Mouse (Mus musculus): ENCODE results near the gene Tbl1xr1. TPM values are rescaled to one million over a fixed set of nuclear protein-coding genes. Genes with fewer than 3 reads are reported as not detected.

Gene Tbl1xr1
- polyA plus RNA-seq, 1 experiment from 2014 or later: 19.7 TPM

DNA sequence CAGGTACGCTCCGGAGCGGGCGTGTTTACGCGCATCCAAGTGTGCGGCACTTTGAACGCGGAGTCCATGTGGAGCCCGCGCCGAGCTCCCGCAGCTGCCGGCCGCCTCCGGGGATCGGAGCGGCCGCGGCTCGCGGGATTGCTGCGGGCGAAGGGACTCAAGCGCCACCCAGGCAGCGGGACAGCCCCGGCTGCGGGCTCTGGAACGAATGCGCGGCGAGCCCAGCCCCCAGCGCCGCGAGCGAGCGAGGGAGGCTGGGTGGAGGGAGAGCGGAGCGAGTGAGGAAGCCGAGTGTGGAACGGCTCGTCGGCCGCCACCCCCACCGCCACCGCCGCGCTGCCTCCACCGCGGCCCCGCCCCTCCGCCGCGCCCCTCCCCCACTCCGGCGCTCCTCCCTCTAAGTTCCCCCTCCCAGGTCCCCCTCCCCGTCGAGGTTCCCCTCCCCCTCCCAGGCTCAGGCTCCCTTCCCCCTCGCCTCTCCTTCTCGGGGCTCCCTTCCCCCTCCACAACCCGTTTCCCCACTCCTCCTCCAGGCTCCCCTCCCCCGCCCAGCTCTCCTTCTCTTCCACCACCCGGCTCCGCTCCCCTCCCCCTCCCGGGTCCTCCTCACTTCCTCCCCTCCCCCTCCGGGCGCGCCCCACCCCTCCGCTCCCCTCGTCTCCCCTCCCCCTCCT is 428 bp upstream of the Tbl1xr1 start:
- WGBS: 1% methylated on average over 60 of the region's 70 CpGs
- H3K4me1 ChIP-seq (replicated peaks): peaks cover 32% of the 10 kb centered on the region
- H3K4me3 ChIP-seq: peak overlapping the region; percentile 90
- no peaks in the 10 kb centered on the region for H3K9me3 ChIP-seq
- H3K27ac ChIP-seq: peak overlapping the region; percentile 100
- no peaks in the 10 kb centered on the region for H3K27me3 ChIP-seq (ENCODE audit: insufficient read depth, poor library complexity, severe bottlenecking)
- DNase-seq (ENCODE audit: low spot score): peak; percentile 94
- peaks cover 9% of the 10 kb centered on the region for H3K36me3 ChIP-seq

- Histone ChIP-seq H3K36me3 (peaks cover 16% of the 10 kb centered on the region), H3K4me3 (peak overlapping the region; percentile 90), H3K27ac (peak overlapping the region; percentile 100), H3K27me3 (ENCODE audit: insufficient read depth, poor library complexity, severe bottlenecking) (no peaks in the 10 kb centered on the region), H3K4me1 (replicated peaks) (peaks cover 36% of the 10 kb centered on the region), H3K9me3 (no peaks in the 10 kb centered on the region)
- peak; percentile 60 for DNase-seq (ENCODE audit: low spot score)
- WGBS: 1% methylated on average over 64 of the region's 64 CpGs
Measured at GRCm38 (mm10) chr3:22076936-22077656, 644 bp downstream of the Tbl1xr1 start.

DNA sequence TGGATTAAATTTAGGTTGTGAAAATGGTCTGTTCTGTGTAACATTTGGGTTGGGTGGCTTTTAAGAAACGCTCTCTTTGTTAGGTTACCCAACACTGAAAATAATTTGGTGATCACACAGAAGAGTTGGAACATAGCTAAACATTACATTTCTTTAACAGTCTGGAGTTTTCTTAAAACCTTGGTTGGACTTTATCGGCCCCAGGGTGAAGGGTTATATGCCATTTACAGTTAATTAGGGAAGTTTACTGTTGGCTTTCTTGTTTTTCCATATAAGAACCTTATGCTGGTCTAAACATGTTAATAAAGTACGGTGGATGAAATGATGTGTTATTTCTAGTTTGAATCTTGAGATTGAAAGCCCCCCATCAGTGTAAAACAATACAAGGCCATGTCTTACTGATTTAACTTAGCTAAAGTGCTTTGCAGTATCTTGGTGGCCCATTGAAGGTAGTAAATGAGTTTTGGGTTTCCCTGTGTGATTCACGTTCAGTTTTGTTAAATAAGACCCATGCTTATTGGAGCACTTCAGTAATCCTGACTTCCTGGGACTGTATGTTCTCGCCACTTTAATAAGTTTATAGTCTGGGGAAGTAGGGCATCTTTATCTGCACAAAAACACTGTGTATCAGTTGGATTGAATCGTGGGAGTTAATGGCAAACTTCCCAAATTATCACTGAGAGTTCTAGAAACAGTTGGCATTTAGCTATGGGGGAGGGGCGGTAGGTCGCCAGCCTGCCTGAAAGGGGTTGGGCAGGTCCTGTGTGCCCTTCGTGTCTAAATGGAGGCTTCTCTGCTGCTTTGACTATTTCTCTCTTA is 1.4 kb downstream of the Tbl1xr1 start:
- Histone ChIP-seq H3K27me3 (ENCODE audit: insufficient read depth, poor library complexity, severe bottlenecking) (no peaks in the 10 kb centered on the region), H3K9me3 (no peaks in the 10 kb centered on the region), H3K36me3 (peaks cover 16% of the 10 kb centered on the region), H3K4me1 (replicated peaks) (peaks cover 36% of the 10 kb centered on the region), H3K4me3 (peak overlapping the region; percentile 90), H3K27ac (peak overlapping the region; percentile 100)
- peak; percentile 26 for DNase-seq (ENCODE audit: low spot score)
- 5% methylated on average over 9 of the region's 9 CpGs for WGBS

DNA sequence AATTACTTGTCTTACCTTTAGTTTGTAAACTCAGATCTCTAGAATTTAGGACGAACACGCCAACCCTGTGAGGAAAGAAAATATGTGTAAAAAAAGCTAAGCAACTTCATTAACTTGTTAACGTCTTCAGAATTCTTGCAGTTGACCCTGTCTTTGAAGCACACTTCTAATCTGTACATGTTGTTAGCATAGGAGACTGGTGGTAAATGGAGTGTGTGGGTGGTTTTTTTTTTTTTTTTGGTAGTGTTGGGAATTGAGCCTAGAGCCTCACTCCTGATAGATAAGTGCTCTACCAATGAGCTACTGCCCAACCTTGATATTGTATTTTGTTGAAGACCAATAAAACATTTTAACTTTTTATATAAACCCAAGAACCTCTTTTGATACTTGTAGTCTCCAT is 2.1 kb downstream of the Tbl1xr1 start:
- H3K36me3 ChIP-seq: peaks cover 16% of the 10 kb centered on the region
- WGBS: 58% methylated on average over 3 of the region's 3 CpGs
- H3K27ac ChIP-seq: no peak overlapping the region
- peak overlapping the region; percentile 90 for H3K4me3 ChIP-seq
- H3K4me1 ChIP-seq (replicated peaks): peaks cover 36% of the 10 kb centered on the region
- DNase-seq (ENCODE audit: low spot score): no peak
- no peaks in the 10 kb centered on the region for H3K27me3 ChIP-seq (ENCODE audit: insufficient read depth, poor library complexity, severe bottlenecking)
- no peaks in the 10 kb centered on the region for H3K9me3 ChIP-seq

DNA sequence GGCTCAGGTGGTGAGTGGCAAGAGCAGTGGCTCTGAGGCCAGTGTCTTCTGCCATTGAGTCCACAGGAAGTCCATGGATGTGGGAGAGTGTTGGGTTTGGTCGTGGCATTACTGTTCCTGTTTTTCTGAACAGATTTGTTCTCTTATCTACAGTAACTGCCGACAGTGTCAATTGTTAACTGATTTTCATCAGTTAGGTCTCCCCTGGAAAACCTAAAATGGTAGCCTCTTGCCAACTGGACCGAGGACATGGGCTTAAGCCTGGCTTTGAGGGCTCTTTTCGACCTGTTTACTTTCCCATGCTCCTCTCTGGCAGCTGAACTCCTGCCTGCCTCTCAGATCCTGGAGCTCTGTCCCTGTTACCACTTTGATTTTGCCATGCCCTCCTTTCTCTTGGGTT is 5.4 kb downstream of the Tbl1xr1 start:
- Histone ChIP-seq H3K9me3 (0 out of 2 replicates have a peak, but pooled peaks cover 3% of the 10 kb centered on the region), H3K27ac (no peak overlapping the region), H3K4me3 (no peak overlapping the region), H3K36me3 (peaks cover 25% of the 10 kb centered on the region), H3K4me1 (replicated peaks) (peaks cover 30% of the 10 kb centered on the region), H3K27me3 (ENCODE audit: insufficient read depth, poor library complexity, severe bottlenecking) (no peaks in the 10 kb centered on the region)
- no peak for DNase-seq (ENCODE audit: low spot score)
- WGBS: 87% methylated on average over 4 of the region's 4 CpGs

GRCm38 (mm10) chr3:22082823-22083222 is 6.4 kb downstream of the Tbl1xr1 start:
- 95% methylated on average over 4 of the region's 4 CpGs for WGBS
- no peaks in the 10 kb centered on the region for H3K27me3 ChIP-seq (ENCODE audit: insufficient read depth, poor library complexity, severe bottlenecking)
- 0 out of 2 replicates have a peak, but pooled peaks cover 3% of the 10 kb centered on the region for H3K9me3 ChIP-seq
- DNase-seq (ENCODE audit: low spot score): no peak
- peaks cover 25% of the 10 kb centered on the region for H3K36me3 ChIP-seq
- peaks cover 27% of the 10 kb centered on the region for H3K4me1 ChIP-seq (replicated peaks)
- H3K27ac ChIP-seq: no peak overlapping the region
- no peak overlapping the region for H3K4me3 ChIP-seq

DNA sequence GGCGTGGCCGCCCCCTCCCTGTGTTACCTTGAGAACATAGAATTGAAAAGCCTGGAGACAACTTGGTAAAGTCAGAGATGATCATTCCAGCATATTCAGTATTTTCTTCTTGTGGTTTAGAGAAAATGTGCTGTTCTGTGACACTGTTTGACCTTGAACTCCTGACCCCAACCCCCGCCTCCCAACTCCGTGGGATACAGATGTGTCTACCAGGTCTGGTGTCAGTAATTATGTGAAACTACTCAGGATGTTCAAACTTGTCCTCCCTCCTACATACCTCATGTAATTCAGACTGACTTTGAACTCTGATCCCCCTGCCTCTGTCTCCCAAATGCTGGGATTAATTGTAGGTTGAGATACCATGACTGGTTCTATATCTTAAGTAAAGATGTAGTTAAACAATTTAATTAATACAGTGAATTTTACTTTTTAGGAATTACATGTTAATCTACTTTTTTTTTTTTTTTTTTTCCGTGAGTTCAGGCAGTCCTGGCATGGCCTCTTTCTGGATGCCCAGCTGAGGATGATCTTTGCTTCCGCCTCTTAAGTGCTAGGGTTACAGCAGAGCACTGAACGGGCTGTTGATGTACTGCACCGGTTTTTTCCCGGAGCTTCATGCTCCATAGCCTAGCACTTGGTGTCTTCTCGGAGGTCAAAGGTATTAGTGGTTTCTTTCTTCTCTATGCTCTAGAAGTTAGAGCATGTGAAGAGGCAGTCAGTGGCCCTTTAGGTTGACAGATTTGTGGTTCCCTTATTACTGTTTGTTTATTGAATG is 8.0 kb downstream of the Tbl1xr1 start:
- Histone ChIP-seq H3K27me3 (ENCODE audit: insufficient read depth, poor library complexity, severe bottlenecking) (no peaks in the 10 kb centered on the region), H3K4me1 (replicated peaks) (peaks cover 12% of the 10 kb centered on the region), H3K9me3 (0 out of 2 replicates have a peak, but pooled peaks cover 3% of the 10 kb centered on the region), H3K36me3 (peaks cover 24% of the 10 kb centered on the region), H3K4me3 (no peak overlapping the region), H3K27ac (no peak overlapping the region)
- WGBS: 83% methylated on average over 10 of the region's 10 CpGs
- no peak for DNase-seq (ENCODE audit: low spot score)

GRCm38 (mm10) chr3:22089825-22090224 is 13.4 kb downstream of the Tbl1xr1 start:
- Histone ChIP-seq H3K27me3 (ENCODE audit: insufficient read depth, poor library complexity, severe bottlenecking) (no peaks in the 10 kb centered on the region), H3K4me3 (no peak overlapping the region), H3K27ac (no peak overlapping the region), H3K9me3 (no peaks in the 10 kb centered on the region), H3K36me3 (peaks cover 23% of the 10 kb centered on the region), H3K4me1 (replicated peaks) (0 out of 2 replicates have a peak, but pooled peaks cover 9% of the 10 kb centered on the region)
- WGBS: 84% methylated on average over 3 of the region's 3 CpGs
- DNase-seq (ENCODE audit: low spot score): no peak

- 0 out of 2 replicates have a peak, but pooled peaks cover 9% of the 10 kb centered on the region for H3K4me1 ChIP-seq (replicated peaks)
- WGBS: 86% methylated on average over 8 of the region's 8 CpGs
Measured at GRCm38 (mm10) chr3:22090431-22091265, 14.2 kb downstream of the Tbl1xr1 start.

GRCm38 (mm10) chr3:22091266-22091550 is 14.8 kb downstream of the Tbl1xr1 start:
- Histone ChIP-seq H3K4me3 (no peak overlapping the region), H3K4me1 (replicated peaks) (0 out of 2 replicates have a peak, but pooled peaks cover 9% of the 10 kb centered on the region), H3K27me3 (ENCODE audit: insufficient read depth, poor library complexity, severe bottlenecking) (no peaks in the 10 kb centered on the region), H3K27ac (no peak overlapping the region), H3K9me3 (no peaks in the 10 kb centered on the region), H3K36me3 (peaks cover 20% of the 10 kb centered on the region)
- no peak for DNase-seq (ENCODE audit: low spot score)
- 81% methylated on average over 3 of the region's 3 CpGs for WGBS

More at GRCm38 (mm10) chr3:22090431-22091265, 14.2 kb downstream of the Tbl1xr1 start:
- Histone ChIP-seq H3K9me3 (no peaks in the 10 kb centered on the region), H3K4me3 (no peak overlapping the region), H3K27me3 (ENCODE audit: insufficient read depth, poor library complexity, severe bottlenecking) (no peaks in the 10 kb centered on the region), H3K27ac (no peak overlapping the region), H3K36me3 (peaks cover 20% of the 10 kb centered on the region)
- DNase-seq (ENCODE audit: low spot score): no peak

DNA sequence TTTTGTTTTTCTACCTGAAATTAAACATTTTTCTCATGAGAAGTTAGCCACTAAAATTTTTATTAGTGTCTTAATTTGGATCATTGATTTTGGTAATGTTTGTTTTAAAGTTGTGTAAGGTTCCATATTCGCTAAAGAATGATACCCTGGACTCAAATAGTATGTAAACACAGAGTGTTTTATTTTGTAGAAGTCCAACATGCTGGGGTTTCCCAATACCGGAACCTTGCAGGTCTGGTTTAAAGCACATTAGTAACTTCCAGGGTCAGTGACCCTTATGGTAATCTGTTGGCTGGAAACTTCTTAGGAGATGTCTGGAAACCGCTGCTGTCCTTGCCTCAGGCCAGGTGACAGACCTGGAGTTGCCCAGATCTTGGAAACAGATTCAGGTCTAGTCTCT is 15.2 kb downstream of the Tbl1xr1 start:
- peaks cover 22% of the 10 kb centered on the region for H3K36me3 ChIP-seq
- no peak for DNase-seq (ENCODE audit: low spot score)
- H3K27ac ChIP-seq: no peak overlapping the region
- no peaks in the 10 kb centered on the region for H3K9me3 ChIP-seq
- no peak overlapping the region for H3K4me3 ChIP-seq
- 90% methylated on average over 3 of the region's 3 CpGs for WGBS
- H3K27me3 ChIP-seq (ENCODE audit: insufficient read depth, poor library complexity, severe bottlenecking): no peaks in the 10 kb centered on the region
- H3K4me1 ChIP-seq (replicated peaks): 0 out of 2 replicates have a peak, but pooled peaks cover 9% of the 10 kb centered on the region

Data from hindbrain, embryonic 10.5 days (tissue).